Mouse (Mus musculus) limb, embryonic 10.5 days (tissue): ENCODE results near the gene Tmem135. TPM values are rescaled to one million over a fixed set of nuclear protein-coding genes. Genes with fewer than 3 reads are reported as not detected.

ENCODE experiments used
- DNase-seq: peaks from one replicate; pipeline ENCODE4 v3.0.0-alpha.2; 2017; ENCODE audit warnings: low spot score
- H3K27ac ChIP-seq: fragments of 300-500 bp; sonication (generic); 2 replicates; pipeline ENCODE4 v1.5.1; 2016; ENCODE audit warnings: mild to moderate bottlenecking
- H3K27me3 ChIP-seq: fragments of 300-500 bp; sonication (generic); 2 replicates; pipeline ENCODE4 v1.6.1; 2016; ENCODE audit warnings: low read depth, mild to moderate bottlenecking; ENCODE audit not compliant: poor library complexity, severe bottlenecking
- H3K36me3 ChIP-seq: fragments of 300-500 bp; sonication (generic); 2 replicates; pipeline ENCODE4 v1.6.1; 2016; ENCODE audit warnings: mild to moderate bottlenecking, moderate library complexity
- H3K4me1 ChIP-seq: fragments of 300-500 bp; sonication (generic); 2 replicates; pipeline ENCODE4 v1.6.1; 2016
- H3K4me3 ChIP-seq: fragments of 300-500 bp; sonication (generic); 2 replicates; pipeline ENCODE4 v1.5.1; 2016; ENCODE audit warnings: mild to moderate bottlenecking, moderate library complexity
- H3K9me3 ChIP-seq: fragments of 300-500 bp; sonication (generic); replicated peaks from 2 replicates; pipeline ENCODE4 v1.6.1; 2016; ENCODE audit warnings: mild to moderate bottlenecking
- WGBS: fragments of 180-500 bp; shearing (Covaris S2); methylation state at CpG from one replicate; pipeline ENCODE4 v1.1.7; 2016; 5-methylcytosine and 5-hydroxymethylcytosine counted together
- polyA plus RNA-seq: library from polyadenylated mRNA; unstranded; fragments of >200 nt; fragmentation: Nextera tagmentation; extraction: Ambion mirVana; gene quantifications from 2 replicates; pipeline ENCODE4 v1.2.1, GENCODE M21; 2016

Tmem135 gene
- polyA plus RNA-seq = 14.5 and 16.1 TPM in 2 replicates

DNA sequence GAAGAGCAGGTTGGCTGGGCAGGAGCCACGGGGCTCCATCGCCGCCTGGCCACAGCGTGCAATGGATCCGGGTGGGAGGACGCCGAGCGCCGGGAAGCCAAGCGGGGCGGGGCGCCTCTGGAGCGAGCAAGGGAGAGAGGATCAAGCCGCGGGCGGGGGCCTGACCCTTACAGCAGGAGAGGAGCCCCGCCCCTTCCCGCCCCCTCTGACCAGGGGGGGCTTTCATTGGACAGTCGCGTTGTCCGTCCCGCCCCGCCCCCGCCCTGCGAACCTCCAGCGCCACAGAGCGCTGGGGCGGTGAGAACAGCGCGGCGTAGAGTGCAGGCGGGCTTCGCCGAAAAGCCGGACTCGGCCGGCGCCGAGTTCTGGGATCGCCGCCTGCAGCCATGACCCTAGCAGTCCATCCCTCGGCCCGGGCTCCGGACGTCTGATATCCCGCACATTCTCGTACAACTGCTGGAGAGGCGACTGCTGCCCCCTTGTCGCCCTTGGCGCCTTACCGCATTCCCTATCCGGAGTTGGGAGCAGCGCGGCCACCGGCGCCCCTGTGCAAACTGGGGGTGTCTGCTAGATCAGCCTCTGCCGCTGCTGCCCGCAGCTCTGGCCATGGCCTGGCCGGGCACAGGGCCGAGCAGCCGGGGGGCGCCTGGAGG is at the start of gene Tmem135, which contains the start of gene Fzd4:
TSS of gene Tmem135 (minus strand) at position 142 of the 653 bp plus-strand sequence.
TSS of gene Fzd4 (plus strand) at position 275 of the 653 bp plus-strand sequence.
- Histone ChIP-seq H3K4me1 (peaks cover 40% of the 10 kb centered on the region), H3K4me3 (peak within 1 kb of the TSS; percentile 89), H3K36me3 (peaks cover 16% of the 10 kb centered on the region), H3K27ac (peak within 1 kb of the TSS; percentile 93), H3K27me3 (peaks cover 13% of the 10 kb centered on the region), H3K9me3 (no peaks in the 10 kb centered on the region)
- DNase-seq = peak; percentile 99
- under 1% methylated on average over 62 of the region's 62 CpGs for WGBS

DNA sequence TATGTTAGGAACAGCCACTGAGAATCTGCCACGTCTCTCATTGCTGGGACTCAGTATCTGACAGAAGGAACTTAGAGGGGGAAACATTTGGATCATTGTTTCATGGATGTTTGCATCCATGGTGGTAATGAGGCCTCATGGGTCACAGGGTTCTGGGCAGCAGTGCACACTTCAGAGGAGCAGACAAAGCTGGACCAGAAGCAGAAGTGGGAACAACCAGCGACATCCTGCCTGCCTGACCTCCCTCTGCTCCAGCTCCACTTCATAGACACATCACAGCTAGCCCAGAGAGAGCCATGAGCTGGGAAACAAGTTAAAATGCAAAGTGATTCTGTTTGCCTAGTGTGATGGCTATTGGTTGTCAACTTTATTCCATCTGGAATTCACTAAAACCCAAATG is 46.3 kb upstream of the Tmem135 start:
- H3K36me3 ChIP-seq = no peaks in the 10 kb centered on the region
- no peaks in the 10 kb centered on the region; the same call in 1 of the 2 replicates for H3K4me1 ChIP-seq
- no peak overlapping the region for H3K27ac ChIP-seq
- H3K27me3 ChIP-seq = no peaks in the 10 kb centered on the region
- no peak for DNase-seq
- no peak overlapping the region for H3K4me3 ChIP-seq
- H3K9me3 ChIP-seq = no peaks in the 10 kb centered on the region
- WGBS = 77% methylated on average over 2 of the region's 2 CpGs

DNA sequence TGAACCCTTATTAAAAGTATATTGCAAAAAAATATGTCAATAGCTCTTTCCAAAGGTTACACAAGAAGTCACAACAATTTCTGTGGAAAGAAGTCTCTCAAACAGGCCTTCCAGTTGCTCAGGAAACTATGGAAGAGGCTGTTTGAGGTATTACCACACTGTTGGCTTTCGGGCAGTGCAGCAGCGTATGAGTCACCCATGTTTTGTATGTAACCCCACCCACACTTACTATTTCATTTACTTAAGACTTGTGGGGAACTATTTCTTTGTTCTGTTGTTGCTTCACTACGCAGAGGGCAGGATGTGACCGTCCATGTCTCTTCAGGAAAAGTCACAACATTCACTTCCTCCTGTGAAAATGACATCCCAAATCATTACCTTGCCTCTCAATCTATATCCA is 41.1 kb upstream of the Tmem135 start:
- Histone ChIP-seq H3K27ac (no peak overlapping the region), H3K9me3 (no peaks in the 10 kb centered on the region), H3K36me3 (no peaks in the 10 kb centered on the region), H3K27me3 (no peaks in the 10 kb centered on the region), H3K4me1 (no peaks in the 10 kb centered on the region; the same call in 1 of the 2 replicates), H3K4me3 (no peak overlapping the region)
- no peak for DNase-seq
- 91% methylated on average over 4 of the region's 4 CpGs for WGBS

DNA sequence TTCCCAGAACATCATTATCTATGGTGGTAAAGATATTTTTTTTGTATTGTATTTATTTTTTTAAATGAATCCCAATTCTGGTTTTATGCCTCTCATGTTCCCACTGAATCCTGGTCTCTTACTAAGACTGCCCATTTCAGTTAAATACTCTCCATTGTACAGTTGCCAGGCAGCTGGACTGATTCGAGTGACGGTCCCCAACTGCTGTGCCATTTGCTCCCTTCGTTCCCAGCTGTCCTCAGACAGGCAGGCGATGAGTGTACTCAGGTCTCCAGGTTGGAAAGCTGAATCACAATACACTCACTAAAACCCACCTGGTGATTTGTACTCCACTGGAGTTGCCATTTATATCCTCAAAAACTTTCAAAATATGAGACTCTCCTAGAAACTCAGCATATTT is 38.2 kb upstream of the Tmem135 start:
- WGBS = 85% methylated on average over 4 of the region's 4 CpGs
- Histone ChIP-seq H3K27ac (no peak overlapping the region), H3K27me3 (no peaks in the 10 kb centered on the region), H3K9me3 (no peaks in the 10 kb centered on the region), H3K4me1 (no peaks in the 10 kb centered on the region; the same call in 1 of the 2 replicates), H3K4me3 (no peak overlapping the region), H3K36me3 (no peaks in the 10 kb centered on the region)
- no peak for DNase-seq

DNA sequence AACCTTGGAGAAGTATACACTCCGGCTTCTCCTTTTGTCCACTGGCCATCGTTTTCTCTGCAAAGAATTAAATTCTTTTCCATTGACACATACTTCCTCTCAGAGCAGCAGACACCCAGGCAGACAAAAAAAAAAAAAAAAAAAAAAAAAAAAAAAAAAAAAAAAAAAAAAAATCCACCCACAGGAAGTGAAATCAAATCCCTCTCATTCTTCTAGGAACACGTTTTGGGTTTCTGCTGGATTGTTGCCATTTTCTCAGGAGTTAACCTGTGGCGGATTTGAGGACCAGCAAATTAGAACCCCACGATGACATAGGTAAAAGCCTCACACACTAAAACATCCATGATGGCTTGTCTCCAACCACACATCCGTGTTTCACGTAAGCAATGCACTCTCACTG is 37.3 kb upstream of the Tmem135 start:
- no peaks in the 10 kb centered on the region for H3K9me3 ChIP-seq
- H3K27ac ChIP-seq = no peak overlapping the region
- no peaks in the 10 kb centered on the region for H3K36me3 ChIP-seq
- no peaks in the 10 kb centered on the region; the same call in 1 of the 2 replicates for H3K4me1 ChIP-seq
- H3K4me3 ChIP-seq = no peak overlapping the region
- DNase-seq = no peak
- 81% methylated on average over 7 of the region's 7 CpGs for WGBS
- H3K27me3 ChIP-seq = no peaks in the 10 kb centered on the region

DNA sequence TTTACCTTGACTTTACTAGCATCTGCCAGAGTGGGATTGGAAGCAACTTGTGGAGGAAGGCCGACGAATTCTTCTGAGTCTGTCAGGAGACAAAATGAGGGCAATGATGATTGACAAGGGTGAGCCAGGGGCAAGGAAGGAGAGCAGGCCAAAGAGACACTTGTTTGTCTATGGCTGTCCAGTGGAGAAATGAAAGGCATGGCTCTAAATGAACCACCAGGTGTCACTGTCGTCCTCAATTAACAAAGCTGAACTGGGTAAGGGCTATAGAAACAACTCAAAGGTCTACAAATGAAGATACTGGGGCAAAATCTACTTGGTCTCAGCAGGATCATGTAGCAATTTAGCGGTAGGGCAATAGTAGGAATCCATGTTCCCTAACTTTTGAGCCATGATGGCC is 33.6 kb upstream of the Tmem135 start:
- no peaks in the 10 kb centered on the region for H3K27me3 ChIP-seq
- no peak overlapping the region for H3K4me3 ChIP-seq
- WGBS = 53% methylated on average over 4 of the region's 4 CpGs
- no peaks in the 10 kb centered on the region for H3K4me1 ChIP-seq
- no peak overlapping the region for H3K27ac ChIP-seq
- H3K36me3 ChIP-seq = no peaks in the 10 kb centered on the region
- no peaks in the 10 kb centered on the region for H3K9me3 ChIP-seq
- DNase-seq = no peak

DNA sequence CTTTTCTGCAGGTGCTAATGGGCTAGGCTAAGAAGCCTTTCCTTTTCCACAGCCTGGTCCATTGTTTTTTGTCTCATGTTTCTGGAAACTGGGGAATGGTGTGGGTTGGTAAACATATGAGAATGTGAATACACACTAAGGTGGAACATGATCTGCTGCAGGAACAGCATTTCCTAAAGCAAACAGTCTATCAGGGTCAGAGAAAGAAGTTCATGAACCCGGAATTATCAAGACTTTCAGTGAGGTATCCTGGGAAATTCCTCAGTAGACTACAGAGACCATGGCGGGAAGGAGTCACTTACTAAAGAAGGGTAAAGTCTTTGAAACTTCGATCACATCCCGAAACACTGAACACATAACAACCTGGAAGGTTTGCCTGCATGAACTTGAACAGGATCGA is 32.4 kb upstream of the Tmem135 start:
- Histone ChIP-seq H3K27me3 (no peaks in the 10 kb centered on the region), H3K36me3 (no peaks in the 10 kb centered on the region), H3K27ac (no peak overlapping the region), H3K9me3 (no peaks in the 10 kb centered on the region), H3K4me3 (no peak overlapping the region), H3K4me1 (no peaks in the 10 kb centered on the region)
- WGBS = 82% methylated on average over 5 of the region's 5 CpGs
- no peak for DNase-seq

DNA sequence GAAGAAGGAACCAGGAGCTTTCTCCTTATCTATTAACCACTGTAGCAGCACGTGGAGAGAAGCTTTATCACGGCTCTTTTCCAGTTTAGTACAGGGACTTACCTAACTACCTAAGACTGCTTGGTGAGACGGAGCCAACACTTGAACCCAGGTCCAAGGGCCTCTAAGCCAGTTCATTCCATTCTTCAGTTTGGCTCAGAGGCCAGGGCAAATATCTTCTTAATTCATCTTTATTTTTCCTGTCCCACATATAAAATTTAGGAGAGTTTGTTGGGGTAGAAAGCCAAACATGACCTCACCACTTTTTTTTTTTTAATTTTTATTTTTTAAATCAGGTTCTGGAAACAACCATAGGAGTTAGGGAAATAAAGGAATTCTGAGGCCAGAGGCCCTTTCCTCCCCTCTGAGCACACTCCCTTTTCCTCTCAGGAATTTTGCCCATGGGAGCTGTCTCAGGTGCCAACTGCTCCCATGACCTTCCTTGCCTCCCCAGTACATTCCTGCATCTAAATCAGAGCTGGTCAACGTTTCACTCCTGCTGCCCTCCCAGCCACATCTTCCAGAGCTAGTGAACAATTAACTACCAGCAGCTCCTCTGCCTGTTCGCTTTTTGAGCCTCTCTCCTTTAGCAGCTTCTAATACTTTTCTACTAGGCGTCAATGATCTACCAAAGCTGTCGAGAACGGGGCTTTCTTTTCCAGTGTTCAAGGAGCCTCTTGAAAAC is 30.0 kb upstream of the Tmem135 start:
- no peak overlapping the region for H3K27ac ChIP-seq
- DNase-seq = no peak
- no peaks in the 10 kb centered on the region for H3K27me3 ChIP-seq
- WGBS = 60% methylated on average over 8 of the region's 8 CpGs
- H3K9me3 ChIP-seq = no peaks in the 10 kb centered on the region
- H3K36me3 ChIP-seq = no peaks in the 10 kb centered on the region
- no peaks in the 10 kb centered on the region for H3K4me1 ChIP-seq
- no peak overlapping the region for H3K4me3 ChIP-seq

DNA sequence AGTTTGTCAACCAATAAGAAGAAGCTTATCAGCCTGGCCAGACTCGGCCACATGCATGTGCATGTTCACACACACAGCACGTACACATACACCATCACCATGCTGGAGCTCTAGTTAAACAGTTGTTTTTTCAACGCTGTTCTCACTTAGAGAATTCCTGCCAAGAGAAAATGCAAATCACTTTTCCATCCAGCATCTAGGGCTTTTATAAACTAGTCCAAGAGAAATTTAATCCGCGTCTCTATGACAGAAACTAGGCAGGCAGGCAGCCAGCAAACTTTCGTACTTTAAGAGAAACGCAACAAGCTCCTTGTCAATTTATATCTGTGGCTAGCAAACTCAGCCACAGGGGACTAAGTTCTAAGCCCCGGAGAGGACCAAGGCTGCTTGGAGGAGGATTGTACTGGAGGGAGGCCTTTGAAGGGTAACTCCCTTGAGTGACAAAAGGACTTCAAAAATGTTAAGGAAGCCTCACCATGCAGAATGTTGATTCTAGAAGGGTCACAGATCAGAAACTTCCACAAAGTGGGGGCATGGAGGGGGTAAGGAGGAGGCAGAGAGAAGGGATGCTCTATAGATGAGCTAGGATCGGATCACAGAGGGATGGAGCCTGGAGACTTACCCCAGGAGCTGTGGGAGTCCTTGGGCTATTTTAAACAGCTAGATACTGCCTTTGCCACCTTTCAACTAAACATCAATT is 29.3 kb upstream of the Tmem135 start:
- Histone ChIP-seq H3K27ac (no peak overlapping the region), H3K36me3 (no peaks in the 10 kb centered on the region), H3K27me3 (no peaks in the 10 kb centered on the region), H3K4me1 (no peaks in the 10 kb centered on the region), H3K4me3 (no peak overlapping the region), H3K9me3 (no peaks in the 10 kb centered on the region)
- DNase-seq = no peak
- 83% methylated on average over 9 of the region's 9 CpGs for WGBS

DNA sequence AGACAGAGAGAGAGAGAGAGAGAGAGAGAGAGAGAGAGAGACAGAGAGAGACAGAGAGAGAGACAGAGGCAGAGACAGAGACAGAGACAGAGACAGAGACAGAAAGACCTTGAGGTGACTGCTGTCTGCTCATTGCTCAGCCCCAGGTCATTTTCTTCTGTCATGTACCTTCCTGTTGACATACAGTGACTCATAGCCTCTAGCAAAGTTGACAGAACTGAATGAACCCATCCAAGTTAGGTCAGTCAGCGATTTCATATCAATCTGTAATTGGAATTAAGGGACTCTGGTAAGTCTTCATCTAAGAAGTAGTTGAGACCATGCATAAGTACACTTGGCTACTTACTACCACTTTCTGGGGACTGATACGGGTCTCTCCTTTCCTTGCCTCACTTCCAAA is 27.2 kb upstream of the Tmem135 start:
- Histone ChIP-seq H3K36me3 (no peaks in the 10 kb centered on the region), H3K9me3 (no peaks in the 10 kb centered on the region), H3K27ac (no peak overlapping the region), H3K27me3 (no peaks in the 10 kb centered on the region), H3K4me1 (peaks cover 10% of the 10 kb centered on the region), H3K4me3 (no peak overlapping the region)
- WGBS = 86% methylated on average over 2 of the region's 2 CpGs
- no peak for DNase-seq

DNA sequence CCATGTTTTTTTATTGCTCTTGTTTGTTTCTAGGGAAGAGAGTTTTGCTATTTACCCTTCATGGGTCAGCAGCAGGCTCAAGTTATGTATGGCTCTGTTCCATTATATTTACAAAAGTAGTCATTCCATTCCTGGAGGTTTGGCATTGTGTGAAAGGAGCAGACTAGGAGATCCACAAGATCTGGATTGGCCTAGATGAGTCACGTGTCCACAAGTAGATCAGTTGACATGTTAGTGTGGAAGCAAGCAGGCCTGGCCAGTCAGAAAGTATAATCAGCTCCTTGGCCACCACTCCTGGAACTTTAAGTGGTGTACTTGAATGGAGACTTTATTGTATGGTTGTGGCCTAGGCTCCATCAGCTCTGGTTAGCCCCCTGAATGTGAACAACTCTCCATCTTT is 25.3 kb upstream of the Tmem135 start:
- no peaks in the 10 kb centered on the region for H3K9me3 ChIP-seq
- 77% methylated on average over 1 of the region's 1 CpGs for WGBS
- no peaks in the 10 kb centered on the region for H3K27me3 ChIP-seq
- peaks cover 23% of the 10 kb centered on the region for H3K4me1 ChIP-seq
- H3K27ac ChIP-seq = no peak overlapping the region
- no peaks in the 10 kb centered on the region for H3K36me3 ChIP-seq
- no peak overlapping the region for H3K4me3 ChIP-seq
- DNase-seq = no peak

DNA sequence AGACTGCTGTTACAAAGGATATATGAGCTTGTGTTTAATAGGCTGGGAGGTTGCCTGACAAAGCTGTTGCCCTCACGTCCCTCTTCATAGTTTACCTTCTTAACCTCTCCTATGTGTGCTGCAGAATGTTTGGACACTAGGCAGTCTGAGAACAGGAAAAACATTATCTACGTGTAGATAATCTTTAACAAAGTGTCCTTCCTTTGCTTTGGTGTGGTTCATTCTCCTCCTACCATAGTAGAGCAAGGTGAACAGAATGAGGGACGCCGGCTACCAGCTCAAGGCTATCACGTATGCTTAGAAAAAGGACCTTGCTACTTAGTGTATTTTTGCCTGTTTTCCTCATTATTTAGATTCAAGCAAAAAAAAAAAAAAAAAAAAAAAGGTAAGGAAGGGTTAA is 24.8 kb upstream of the Tmem135 start:
- H3K27me3 ChIP-seq = no peaks in the 10 kb centered on the region
- WGBS = 84% methylated on average over 5 of the region's 5 CpGs
- H3K4me3 ChIP-seq = no peak overlapping the region
- H3K9me3 ChIP-seq = no peaks in the 10 kb centered on the region
- peaks cover 28% of the 10 kb centered on the region for H3K4me1 ChIP-seq
- no peak overlapping the region for H3K27ac ChIP-seq
- no peak for DNase-seq
- H3K36me3 ChIP-seq = no peaks in the 10 kb centered on the region

DNA sequence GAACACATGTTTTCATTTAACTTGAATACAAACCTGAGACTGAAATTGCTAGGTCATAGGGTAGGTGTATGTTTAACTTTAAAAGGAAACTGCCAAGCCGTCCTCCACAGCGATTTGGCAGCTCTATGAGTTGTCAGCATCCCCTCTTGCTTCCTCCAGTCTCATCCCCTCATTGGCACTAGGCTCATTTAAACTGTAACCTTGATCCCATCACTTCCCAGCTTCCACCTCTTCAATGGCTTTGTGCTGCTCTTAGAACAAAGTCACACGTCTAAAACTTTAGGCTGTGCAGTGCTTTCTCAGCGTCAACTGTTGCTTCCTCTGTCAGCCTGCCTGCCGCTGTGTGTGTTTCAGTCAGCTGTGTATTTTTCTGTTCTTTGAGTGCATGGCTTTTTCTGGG is 23.1 kb upstream of the Tmem135 start:
- no peaks in the 10 kb centered on the region for H3K9me3 ChIP-seq
- no peak overlapping the region for H3K4me3 ChIP-seq
- no peaks in the 10 kb centered on the region for H3K36me3 ChIP-seq
- H3K27ac ChIP-seq = peak overlapping the region; percentile 40; the same call in 1 of the 2 replicates
- H3K4me1 ChIP-seq = peaks cover 32% of the 10 kb centered on the region
- no peak for DNase-seq
- WGBS = 48% methylated on average over 5 of the region's 5 CpGs
- H3K27me3 ChIP-seq = no peaks in the 10 kb centered on the region
